Mouse (Mus musculus) gastrocnemius, postnatal 36 days (tissue): Measurements from ENCODE around the gene Mnd1. TPM values are rescaled to one million over a fixed set of nuclear protein-coding genes. Genes with fewer than 3 reads are reported as not detected.

Experiments
- DNase-seq, 2 experiments: peaks; one replicate each; pipeline ENCODE4 v3.0.0; 2022
- intact Hi-C: fragments of 180-260 bp; cut with DNase I; formaldehyde crosslinking; loops from one replicate; pipeline ENCODE4 v1.15.1; 2025
- total RNA-seq, 2 experiments: library from RNA; stranded (reverse); gene quantifications; 2 replicates each; pipeline ENCODE4 v1.2.3; 2021

Mnd1 gene
- total RNA-seq, 2 experiments from 2014 or later, result 1.6 to 2.3 TPM

GRCm38 (mm10) chr3:84166073-84166472, 10.5 kb upstream of the Mnd1 start:
- intact Hi-C loops, result no loop called here
- no peak for DNase-seq

GRCm38 (mm10) chr3:84165391-84165790, 9.8 kb upstream of the Mnd1 start:
- no peak for DNase-seq
- intact Hi-C loops, result no loop called here

- DNase-seq, result no peak
- intact Hi-C loops, result loop anchor here (5.0 kb wide), 1 partner anchor 210 kb away; no protein-coding TSS in a partner anchor
Measured at GRCm38 (mm10) chr3:84157559-84158350, 2.2 kb upstream of the Mnd1 start.

- DNase-seq, result no peak
- intact Hi-C loops, result loop anchor here (5.0 kb wide), 1 partner anchor 210 kb away; no protein-coding TSS in a partner anchor
Measured at GRCm38 (mm10) chr3:84157011-84157410, 1.4 kb upstream of the Mnd1 start.

- no peak for DNase-seq
- intact Hi-C loops, result loop anchor here (5.0 kb wide), 1 partner anchor 209 kb away; no protein-coding TSS in a partner anchor
Measured at GRCm38 (mm10) chr3:84156105-84156504, 519 bp upstream of the Mnd1 start.

GRCm38 (mm10) chr3:84155146-84155545, 440 bp downstream of the Mnd1 start:
- intact Hi-C loops, result loop anchor here (5.0 kb wide), 1 partner anchor 208 kb away; no protein-coding TSS in a partner anchor
- no peak for DNase-seq

GRCm38 (mm10) chr3:84154721-84155141, 855 bp downstream of the Mnd1 start:
- DNase-seq, result no peak
- intact Hi-C loops, result loop anchor here (5.0 kb wide), 1 partner anchor 207 kb away; no protein-coding TSS in a partner anchor

- no peak for DNase-seq
- intact Hi-C loops, result no loop called here
Measured at GRCm38 (mm10) chr3:84149831-84150230, 5.8 kb downstream of the Mnd1 start.

- intact Hi-C loops, result no loop called here
- no peak for DNase-seq
Measured at GRCm38 (mm10) chr3:84140947-84141346, 14.6 kb downstream of the Mnd1 start.

GRCm38 (mm10) chr3:84136509-84136908, 19.1 kb downstream of the Mnd1 start:
- intact Hi-C loops, result no loop called here
- no peak for DNase-seq

- intact Hi-C loops, result no loop called here
- DNase-seq, result no peak
Measured at GRCm38 (mm10) chr3:84135933-84136332, 19.7 kb downstream of the Mnd1 start.

GRCm38 (mm10) chr3:84135387-84135786, 20.2 kb downstream of the Mnd1 start:
- intact Hi-C loops, result no loop called here
- DNase-seq, result no peak

- no peak for DNase-seq
- intact Hi-C loops, result no loop called here
Measured at GRCm38 (mm10) chr3:84131369-84131768, 24.2 kb downstream of the Mnd1 start.

- no peak for DNase-seq
- intact Hi-C loops, result no loop called here
Measured at GRCm38 (mm10) chr3:84130776-84131175, 24.8 kb downstream of the Mnd1 start.

- no peak for DNase-seq
Measured at GRCm38 (mm10) chr3:84128871-84129870, 26.4 kb downstream of the Mnd1 start.

GRCm38 (mm10) chr3:84127431-84127830, 28.2 kb downstream of the Mnd1 start:
- no peak for DNase-seq
- intact Hi-C loops, result loop anchor here (10.0 kb wide), 1 partner anchor 213 kb away; no protein-coding TSS in a partner anchor

More at GRCm38 (mm10) chr3:84128871-84129870, 26.4 kb downstream of the Mnd1 start:
- intact Hi-C loops, result loop anchor here (10.0 kb wide), 1 partner anchor 214 kb away; no protein-coding TSS in a partner anchor

- intact Hi-C loops, result loop anchor here (10.0 kb wide), 1 partner anchor 212 kb away; no protein-coding TSS in a partner anchor
- no peak for DNase-seq
Measured at GRCm38 (mm10) chr3:84126721-84127120, 28.9 kb downstream of the Mnd1 start.

GRCm38 (mm10) chr3:84125704-84126289, 29.8 kb downstream of the Mnd1 start:
- no peak for DNase-seq
- intact Hi-C loops, result loop anchor here (10.0 kb wide), 1 partner anchor 211 kb away; no protein-coding TSS in a partner anchor

GRCm38 (mm10) chr3:84123461-84123860, 32.1 kb downstream of the Mnd1 start:
- intact Hi-C loops, result loop anchor here (2.0 to 10.0 kb wide), 3 partner anchors 86 to 209 kb away; no protein-coding TSS in a partner anchor
- DNase-seq, result no peak

- intact Hi-C loops, result no loop called here
- DNase-seq, result no peak
Measured at GRCm38 (mm10) chr3:84118718-84119117, 36.9 kb downstream of the Mnd1 start.
